Mouse (Mus musculus) C2C12 (cell line): ENCODE results near the gene Pcnp. TPM values are rescaled to one million over a fixed set of nuclear protein-coding genes. Genes with fewer than 3 reads are reported as not detected.
"Not testable (repeated sequence)": the region's sequence is repeated elsewhere in the genome, so short reads cannot be mapped to it uniquely, and the experiment has no call there.

Experiments
- H3K27me3 ChIP-seq: one replicate; pipeline ENCODE4 v1.6.1; 2011; ENCODE audit not compliant: control insufficient read depth, insufficient read depth, insufficient read length
- H3K36me3 ChIP-seq: one replicate; pipeline ENCODE4 v1.6.1; 2011; ENCODE audit not compliant: control insufficient read depth, insufficient read depth
- H3K4me3 ChIP-seq: one replicate; pipeline ENCODE4 v1.5.1; 2011; ENCODE audit warnings: mild to moderate bottlenecking, control low read depth; ENCODE audit not compliant: poor library complexity, insufficient read depth, severe bottlenecking
- H3K79me2 ChIP-seq: one replicate; pipeline ENCODE4 v1.6.1; 2011; ENCODE audit not compliant: control insufficient read depth, insufficient read depth
- H3K79me3 ChIP-seq: one replicate; pipeline ENCODE4 v1.6.1; 2011; ENCODE audit warnings: low read depth, control low read depth
- H3ac ChIP-seq: one replicate; pipeline ENCODE3; 2011; ENCODE audit warnings: low read depth; ENCODE audit not compliant: control insufficient read depth, insufficient read length
- CEBPB ChIP-seq: IDR thresholded peaks from one replicate; pipeline ENCODE4 v1.6.1; 2011; ENCODE audit warnings: low read depth, mild to moderate bottlenecking, control low read depth, moderate library complexity
- CTCF ChIP-seq: IDR thresholded peaks from one replicate; pipeline ENCODE4 v1.5.1; 2011; ENCODE audit not compliant: control insufficient read depth, insufficient read depth, insufficient read length
- FOSL1 ChIP-seq: IDR thresholded peaks from one replicate; pipeline ENCODE4 v1.8.0; 2011; ENCODE audit warnings: mild to moderate bottlenecking, low read length; ENCODE audit not compliant: poor library complexity, insufficient read depth, severe bottlenecking
- MAX ChIP-seq: IDR thresholded peaks from one replicate; pipeline ENCODE4 v1.6.1; 2011; ENCODE audit warnings: mild to moderate bottlenecking, control low read depth
- MYOD1 ChIP-seq: IDR thresholded peaks from one replicate; pipeline ENCODE4 v1.6.1; 2011; ENCODE audit warnings: low read depth; ENCODE audit not compliant: control insufficient read depth, insufficient read length
- MYOG ChIP-seq: IDR thresholded peaks from one replicate; pipeline ENCODE4 v1.6.1; 2011; ENCODE audit not compliant: control insufficient read depth, insufficient read length; ENCODE audit errors: extremely low read depth
- USF1 ChIP-seq: IDR thresholded peaks from one replicate; pipeline ENCODE4 v1.6.1; 2011; ENCODE audit warnings: low read depth, mild to moderate bottlenecking, control low read depth, moderate library complexity
- long read RNA-seq, 2 experiments: library from polyadenylated mRNA; unstranded; transcript quantifications; one replicate each; pipeline ENCODE4 v2.0.0; 2019 to 2020
- polyA plus RNA-seq: library from polyadenylated mRNA; unstranded; fragments of >200 nt; fragmentation: generic; extraction: Trizol; gene quantifications from one replicate; pipeline ENCODE4 v1.2.1, GENCODE M21; 2012; ENCODE audit warnings: missing spikeins

The Pcnp gene
- 41.2 TPM for polyA plus RNA-seq
- long read RNA-seq, experiment 1, transcript Pcnp-206 (5 exons, 938 nt) = minor isoform, 9 of 223 reads
- long read RNA-seq, experiment 1, transcript Pcnp-202 (5 exons, 2,295 nt) = major isoform, 74 of 223 reads
- long read RNA-seq, experiment 1, transcript Pcnp-205 (5 exons, 2,200 nt) = minor isoform, 31 of 223 reads
- long read RNA-seq, experiment 1, partial matches to known transcripts = 3 of 223 reads
- long read RNA-seq, experiment 1, other reads (novel, unspliced or antisense) = 105 of 223 reads
- long read RNA-seq, experiment 2, transcript Pcnp-206 (5 exons, 938 nt) = minor isoform, 24 of 489 reads
- long read RNA-seq, experiment 2, transcript Pcnp-205 (5 exons, 2,200 nt) = minor isoform, 91 of 489 reads
- long read RNA-seq, experiment 2, transcript Pcnp-202 (5 exons, 2,295 nt) = major isoform, 334 of 489 reads
- long read RNA-seq, experiment 2, partial matches to known transcripts = 4 of 489 reads
- long read RNA-seq, experiment 2, other reads (novel, unspliced or antisense) = 34 of 489 reads

- Histone ChIP-seq H3K79me3 (peaks cover 71% of the 10 kb centered on the region), H3K79me2 (peaks cover 79% of the 10 kb centered on the region), H3K27me3 (no peaks in the 10 kb centered on the region), H3K4me3 (peak within 1 kb of the TSS; percentile 87), H3K36me3 (peaks cover 50% of the 10 kb centered on the region), H3ac (peak within 1 kb of the TSS; percentile 97)
- TF ChIP-seq CTCF (no peak), MYOG (no peak), USF1 (no peak), FOSL1 (no peak), CEBPB (no peak), MAX (no peak), MYOD1 (no peak)
Observed at GRCm38 (mm10) chr16:56029661-56030082, at the start of gene Pcnp. Pcnp (minus strand) TSS chr16:56029739.

- TF ChIP-seq CEBPB (no peak), FOSL1 (no peak), USF1 (no peak), MYOD1 (no peak), CTCF (no peak), MAX (no peak), MYOG (no peak)
- H3K79me3 ChIP-seq = peaks cover 10% of the 10 kb centered on the region
- peak overlapping the region; percentile 69 for H3K4me3 ChIP-seq
- H3K79me2 ChIP-seq = peaks cover 19% of the 10 kb centered on the region
- no peak overlapping the region for H3ac ChIP-seq
- no peaks in the 10 kb centered on the region for H3K27me3 ChIP-seq
- H3K36me3 ChIP-seq = no peaks in the 10 kb centered on the region
Observed at GRCm38 (mm10) chr16:56076121-56076869, 46.8 kb upstream of the Pcnp start.

- no peaks in the 10 kb centered on the region for H3K27me3 ChIP-seq
- H3K36me3 ChIP-seq = no peaks in the 10 kb centered on the region
- H3K79me2 ChIP-seq = peaks cover 19% of the 10 kb centered on the region
- TF ChIP-seq CEBPB (no peak), FOSL1 (no peak), MAX (no peak), MYOD1 (no peak), CTCF (no peak), USF1 (no peak), MYOG (no peak)
- peaks cover 10% of the 10 kb centered on the region for H3K79me3 ChIP-seq
- H3ac ChIP-seq = peak overlapping the region; percentile 81
- peak overlapping the region; percentile 69 for H3K4me3 ChIP-seq
Observed at GRCm38 (mm10) chr16:56075222-56076111, 45.9 kb upstream of the Pcnp start.

GRCm38 (mm10) chr16:56074565-56074964 is 45.0 kb upstream of the Pcnp start:
- H3ac ChIP-seq = no peak overlapping the region
- H3K4me3 ChIP-seq = no peak overlapping the region
- peaks cover 10% of the 10 kb centered on the region for H3K79me3 ChIP-seq
- no peak for TF ChIP-seq FOSL1
- TF ChIP-seq CEBPB = no peak
- TF ChIP-seq MAX = no peak
- TF ChIP-seq CTCF = no peak
- no peak for TF ChIP-seq USF1
- TF ChIP-seq MYOD1 = no peak
- no peak for TF ChIP-seq MYOG
- H3K27me3 ChIP-seq = no peaks in the 10 kb centered on the region
- H3K36me3 ChIP-seq = no peaks in the 10 kb centered on the region
- peaks cover 19% of the 10 kb centered on the region for H3K79me2 ChIP-seq

GRCm38 (mm10) chr16:56074122-56074521 is 44.6 kb upstream of the Pcnp start:
- Histone ChIP-seq H3K79me3 (peaks cover 10% of the 10 kb centered on the region), H3K79me2 (peaks cover 19% of the 10 kb centered on the region), H3K36me3 (no peaks in the 10 kb centered on the region), H3K27me3 (no peaks in the 10 kb centered on the region), H3K4me3 (no peak overlapping the region), H3ac (no peak overlapping the region)
- TF ChIP-seq MYOD1 (no peak), MAX (no peak), CTCF (no peak), FOSL1 (no peak), USF1 (no peak)

GRCm38 (mm10) chr16:56073150-56073549 is 43.6 kb upstream of the Pcnp start:
- H3ac ChIP-seq, H3K4me3 ChIP-seq, H3K79me3 ChIP-seq, H3K36me3 ChIP-seq, H3K27me3 ChIP-seq: not testable (repeated sequence)
- H3K79me2 ChIP-seq = peaks cover 19% of the 10 kb centered on the region
